Mouse (Mus musculus): ENCODE results near the gene Jazf1. TPM values are rescaled to one million over a fixed set of nuclear protein-coding genes. Genes with fewer than 3 reads are reported as not detected.

The Jazf1 gene
- total and polyA plus RNA-seq, 2 experiments = 0.48 to 0.74 TPM

DNA sequence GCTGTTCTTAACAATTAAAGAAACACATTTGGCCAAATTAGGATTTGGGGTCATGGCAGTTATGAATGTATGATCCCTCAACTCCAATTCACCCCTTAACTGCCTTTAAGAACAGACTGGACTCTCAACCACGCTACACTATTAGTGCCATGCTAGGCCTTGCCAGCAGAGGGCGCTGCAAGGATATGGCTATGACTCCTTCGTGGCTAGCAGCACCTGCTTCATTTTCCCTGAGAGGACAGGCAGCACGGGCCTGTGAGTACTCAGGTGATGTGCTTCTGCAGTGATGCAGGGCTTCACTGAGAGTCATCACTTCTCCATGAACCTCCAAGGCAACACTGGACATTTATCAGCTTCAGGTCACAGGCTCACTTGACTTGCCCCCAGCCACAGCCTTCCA lies 110.7 kb downstream of the Jazf1 start:
- WGBS = 14% methylated on average over 4 of the region's 4 CpGs
- TF ChIP-seq POLR2A (IDR thresholded peaks at IDR 0.05; ENCODE audit: extremely low read depth, insufficient read depth, low read length) (no peak), CTCF (IDR thresholded peaks at IDR 0.05; ENCODE audit: low read depth, low read length) (peak; percentile 95)
- no peak overlapping the region for H3K9ac ChIP-seq (ENCODE audit: low read depth, low read length)
- no peaks in the 10 kb centered on the region for H3K79me2 ChIP-seq (ENCODE audit: control insufficient read depth, insufficient read depth, low read length)
- no peaks in the 10 kb centered on the region for H3K27me3 ChIP-seq (ENCODE audit: control insufficient read depth, insufficient read depth, low read length)
- H3K4me3 ChIP-seq (ENCODE audit: insufficient read depth, low read depth, low read length) = no peak overlapping the region
- no peaks in the 10 kb centered on the region for H3K36me3 ChIP-seq (ENCODE audit: control insufficient read depth, insufficient read depth, low read length)
- DNase-seq (ENCODE audit: extremely low read depth, low read depth, low spot score) = peak; percentile 19
- no peak overlapping the region for H3K27ac ChIP-seq (replicated peaks; ENCODE audit: insufficient read depth, low read depth, low read length)
- no peaks in the 10 kb centered on the region for H3K4me1 ChIP-seq (ENCODE audit: control insufficient read depth, insufficient read depth, low read length)

GRCm38 (mm10) chr6:52956131-52956530 lies 112.3 kb downstream of the Jazf1 start:
- Histone ChIP-seq H3K4me3 (ENCODE audit: insufficient read depth, low read depth, low read length) (no peak overlapping the region), H3K27ac (replicated peaks; ENCODE audit: insufficient read depth, low read depth, low read length) (no peak overlapping the region), H3K79me2 (ENCODE audit: control insufficient read depth, insufficient read depth, low read length) (no peaks in the 10 kb centered on the region), H3K36me3 (ENCODE audit: control insufficient read depth, insufficient read depth, low read length) (no peaks in the 10 kb centered on the region), H3K4me1 (ENCODE audit: control insufficient read depth, insufficient read depth, low read length) (no peaks in the 10 kb centered on the region), H3K9ac (ENCODE audit: low read depth, low read length) (no peak overlapping the region), H3K27me3 (ENCODE audit: control insufficient read depth, insufficient read depth, low read length) (no peaks in the 10 kb centered on the region)
- TF ChIP-seq POLR2A (IDR thresholded peaks at IDR 0.05; ENCODE audit: extremely low read depth, insufficient read depth, low read length) (no peak), CTCF (IDR thresholded peaks at IDR 0.05; ENCODE audit: low read depth, low read length) (no peak)
- no peak for DNase-seq (ENCODE audit: extremely low read depth, low read depth, low spot score)
- 95% methylated on average over 2 of the region's 2 CpGs for WGBS

DNA sequence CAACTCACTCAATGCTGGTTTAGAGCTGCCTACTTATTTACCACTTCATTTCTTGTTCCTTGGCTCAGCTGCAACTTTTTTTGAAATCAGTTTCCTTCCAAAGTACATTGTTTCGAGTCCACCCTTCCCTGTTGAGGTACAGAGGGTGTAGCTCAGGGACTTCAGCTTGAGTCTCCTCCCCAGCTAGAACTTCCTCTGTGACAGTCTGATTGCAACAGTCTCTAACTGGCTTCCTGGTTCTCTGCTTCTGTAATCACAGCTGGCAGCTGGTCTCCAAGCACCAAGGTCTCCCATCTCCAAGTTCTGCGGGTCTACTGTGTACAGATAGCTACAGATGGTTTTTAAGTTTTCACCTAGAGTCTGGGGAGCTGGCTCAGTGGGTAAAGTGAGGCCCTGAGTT lies 113.1 kb downstream of the Jazf1 start:
- Histone ChIP-seq H3K9ac (ENCODE audit: low read depth, low read length) (no peak overlapping the region), H3K36me3 (ENCODE audit: control insufficient read depth, insufficient read depth, low read length) (no peaks in the 10 kb centered on the region), H3K4me3 (ENCODE audit: insufficient read depth, low read depth, low read length) (no peak overlapping the region), H3K4me1 (ENCODE audit: control insufficient read depth, insufficient read depth, low read length) (no peaks in the 10 kb centered on the region), H3K79me2 (ENCODE audit: control insufficient read depth, insufficient read depth, low read length) (no peaks in the 10 kb centered on the region), H3K27ac (replicated peaks; ENCODE audit: insufficient read depth, low read depth, low read length) (no peak overlapping the region), H3K27me3 (ENCODE audit: control insufficient read depth, insufficient read depth, low read length) (no peaks in the 10 kb centered on the region)
- WGBS = 52% methylated on average over 2 of the region's 2 CpGs
- DNase-seq (ENCODE audit: extremely low read depth, low read depth, low spot score) = peak; percentile 22
- no peak for TF ChIP-seq CTCF (IDR thresholded peaks at IDR 0.05; ENCODE audit: low read depth, low read length)
- TF ChIP-seq POLR2A (IDR thresholded peaks at IDR 0.05; ENCODE audit: extremely low read depth, insufficient read depth, low read length) = no peak

DNA sequence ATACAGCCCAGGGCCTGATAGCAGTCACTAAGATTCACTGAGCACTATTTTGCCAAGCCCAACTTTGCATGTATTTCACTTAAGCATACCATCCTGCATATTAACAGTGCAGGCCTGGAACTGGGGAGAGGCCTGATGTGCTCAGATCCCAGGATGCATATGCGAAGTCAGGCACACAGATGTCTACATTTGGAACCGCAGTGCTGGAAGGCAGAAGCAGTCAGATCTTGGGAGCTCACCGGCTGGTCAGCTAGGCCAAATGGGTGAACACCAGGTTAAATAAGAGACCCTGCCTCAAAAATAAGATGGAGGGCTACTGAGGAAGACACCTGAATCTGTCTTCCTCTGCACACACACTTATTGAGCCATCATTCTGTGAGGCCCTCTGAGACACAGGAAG lies 113.6 kb downstream of the Jazf1 start:
- Histone ChIP-seq H3K4me1 (ENCODE audit: control insufficient read depth, insufficient read depth, low read length) (no peaks in the 10 kb centered on the region), H3K4me3 (ENCODE audit: insufficient read depth, low read depth, low read length) (no peak overlapping the region), H3K27ac (replicated peaks; ENCODE audit: insufficient read depth, low read depth, low read length) (0 out of 2 replicates have a peak overlapping the region, but pooled peaks have one; percentile 0), H3K9ac (ENCODE audit: low read depth, low read length) (no peak overlapping the region), H3K79me2 (ENCODE audit: control insufficient read depth, insufficient read depth, low read length) (no peaks in the 10 kb centered on the region), H3K36me3 (ENCODE audit: control insufficient read depth, insufficient read depth, low read length) (no peaks in the 10 kb centered on the region), H3K27me3 (ENCODE audit: control insufficient read depth, insufficient read depth, low read length) (no peaks in the 10 kb centered on the region)
- WGBS = 97% methylated on average over 3 of the region's 3 CpGs
- TF ChIP-seq CTCF (IDR thresholded peaks at IDR 0.05; ENCODE audit: low read depth, low read length) (no peak), POLR2A (IDR thresholded peaks at IDR 0.05; ENCODE audit: extremely low read depth, insufficient read depth, low read length) (no peak)
- DNase-seq (ENCODE audit: extremely low read depth, low read depth, low spot score) = no peak

GRCm38 (mm10) chr6:52954441-52954840 lies 114.0 kb downstream of the Jazf1 start:
- peak; percentile 8 for DNase-seq (ENCODE audit: extremely low read depth, low read depth, low spot score)
- Histone ChIP-seq H3K9ac (ENCODE audit: low read depth, low read length) (no peak overlapping the region), H3K27ac (replicated peaks; ENCODE audit: insufficient read depth, low read depth, low read length) (no peak overlapping the region), H3K4me3 (ENCODE audit: insufficient read depth, low read depth, low read length) (no peak overlapping the region), H3K4me1 (ENCODE audit: control insufficient read depth, insufficient read depth, low read length) (no peaks in the 10 kb centered on the region), H3K79me2 (ENCODE audit: control insufficient read depth, insufficient read depth, low read length) (no peaks in the 10 kb centered on the region), H3K27me3 (ENCODE audit: control insufficient read depth, insufficient read depth, low read length) (no peaks in the 10 kb centered on the region), H3K36me3 (ENCODE audit: control insufficient read depth, insufficient read depth, low read length) (no peaks in the 10 kb centered on the region)
- TF ChIP-seq CTCF (IDR thresholded peaks at IDR 0.05; ENCODE audit: low read depth, low read length) (no peak), POLR2A (IDR thresholded peaks at IDR 0.05; ENCODE audit: extremely low read depth, insufficient read depth, low read length) (no peak)
- 75% methylated on average over 9 of the region's 9 CpGs for WGBS

GRCm38 (mm10) chr6:52952526-52952900 lies 115.9 kb downstream of the Jazf1 start:
- H3K4me1 ChIP-seq (ENCODE audit: control insufficient read depth, insufficient read depth, low read length) = no peaks in the 10 kb centered on the region
- no peaks in the 10 kb centered on the region for H3K27me3 ChIP-seq (ENCODE audit: control insufficient read depth, insufficient read depth, low read length)

More at GRCm38 (mm10) chr6:52952526-52952900, 115.9 kb downstream of the Jazf1 start:
- no peak for TF ChIP-seq POLR2A (IDR thresholded peaks at IDR 0.05; ENCODE audit: extremely low read depth, insufficient read depth, low read length)
- TF ChIP-seq CTCF (IDR thresholded peaks at IDR 0.05; ENCODE audit: low read depth, low read length) = no peak
- no peaks in the 10 kb centered on the region for H3K79me2 ChIP-seq (ENCODE audit: control insufficient read depth, insufficient read depth, low read length)
- no peak overlapping the region for H3K9ac ChIP-seq (ENCODE audit: low read depth, low read length)
- no peak for DNase-seq (ENCODE audit: extremely low read depth, low read depth, low spot score)
- H3K36me3 ChIP-seq (ENCODE audit: control insufficient read depth, insufficient read depth, low read length) = no peaks in the 10 kb centered on the region
- no peak overlapping the region for H3K4me3 ChIP-seq (ENCODE audit: insufficient read depth, low read depth, low read length)
- WGBS = 91% methylated on average over 8 of the region's 8 CpGs
- H3K27ac ChIP-seq (replicated peaks; ENCODE audit: insufficient read depth, low read depth, low read length) = no peak overlapping the region
